Mouse (Mus musculus) intestine, embryonic 14.5 days (tissue): ENCODE data around the gene Gm49333. TPM values are rescaled to one million over a fixed set of nuclear protein-coding genes. Genes with fewer than 3 reads are reported as not detected.

Source experiments
- ATAC-seq: fragments of 200-750 bp; cut with Nextera tagmentation; replicated peaks from 2 replicates; pipeline ENCODE4 v1.8.0; 2017; ENCODE audit warnings: low read depth, moderate number of reproducible peaks, moderate TSS enrichment, moderate library complexity; ENCODE audit not compliant: low FRiP score, low TSS enrichment
- DNase-seq: peaks from one replicate; pipeline ENCODE4 v3.0.0-alpha.2; 2018; ENCODE audit warnings: low spot score
- H3K27ac ChIP-seq: fragments of 300-500 bp; sonication (generic); 2 replicates; pipeline ENCODE4 v1.5.1; 2014; ENCODE audit warnings: low read depth, mild to moderate bottlenecking, control low read depth
- H3K27me3 ChIP-seq: fragments of 300-500 bp; sonication (generic); replicated peaks from 2 replicates; pipeline ENCODE4 v1.6.1; 2014; ENCODE audit warnings: low read length, control low read depth; ENCODE audit not compliant: control insufficient read depth, insufficient read depth
- H3K36me3 ChIP-seq: fragments of 300-500 bp; sonication (generic); 2 replicates; pipeline ENCODE4 v1.6.1; 2014; ENCODE audit warnings: low read length, control low read depth; ENCODE audit not compliant: control insufficient read depth, insufficient read depth
- H3K4me1 ChIP-seq: fragments of 300-500 bp; sonication (generic); replicated peaks from 2 replicates; pipeline ENCODE4 v1.6.1; 2014; ENCODE audit warnings: low read length, control low read depth, mixed read lengths; ENCODE audit not compliant: control insufficient read depth, insufficient read depth
- H3K4me2 ChIP-seq: fragments of 300-500 bp; sonication (generic); 2 replicates; pipeline ENCODE4 v1.6.1; 2014; ENCODE audit warnings: low read length
- H3K4me3 ChIP-seq: fragments of 300-500 bp; sonication (generic); 2 replicates; pipeline ENCODE4 v1.5.1; 2014; ENCODE audit warnings: low read depth, low read length, control low read depth, mixed read lengths
- H3K9ac ChIP-seq: fragments of 300-500 bp; sonication (generic); 2 replicates; pipeline ENCODE4 v1.6.1; 2014; ENCODE audit warnings: mild to moderate bottlenecking, low read length
- H3K9me3 ChIP-seq: fragments of 300-500 bp; sonication (generic); 2 replicates; pipeline ENCODE4 v1.6.1; 2016; ENCODE audit warnings: low read length, control low read depth; ENCODE audit not compliant: control insufficient read depth
- WGBS: fragments of 180-500 bp; shearing (Covaris S2); extraction: QIAGEN DNeasy Blood & Tissue Kit; methylation state at CpG from one replicate; pipeline ENCODE4 v1.1.7; 2014; 5-methylcytosine and 5-hydroxymethylcytosine counted together
- microRNA counts: library from miRNA; unstranded; fragments of <30 nt; microRNA quantifications from one replicate; lab custom pipeline; 2016
- microRNA-seq: library from miRNA; unstranded; fragments of <30 nt; microRNA quantifications from one replicate; pipeline ENCODE4, GENCODE M21; 2016
- polyA plus RNA-seq: library from polyadenylated mRNA; unstranded; fragments of >200 nt; fragmentation: Nextera tagmentation; extraction: Ambion mirVana; gene quantifications from 2 replicates; pipeline ENCODE4 v1.2.1, GENCODE M21; 2014

Gene Gm49333
- polyA plus RNA-seq, 1 experiment from 2014 or later: not detected

DNA sequence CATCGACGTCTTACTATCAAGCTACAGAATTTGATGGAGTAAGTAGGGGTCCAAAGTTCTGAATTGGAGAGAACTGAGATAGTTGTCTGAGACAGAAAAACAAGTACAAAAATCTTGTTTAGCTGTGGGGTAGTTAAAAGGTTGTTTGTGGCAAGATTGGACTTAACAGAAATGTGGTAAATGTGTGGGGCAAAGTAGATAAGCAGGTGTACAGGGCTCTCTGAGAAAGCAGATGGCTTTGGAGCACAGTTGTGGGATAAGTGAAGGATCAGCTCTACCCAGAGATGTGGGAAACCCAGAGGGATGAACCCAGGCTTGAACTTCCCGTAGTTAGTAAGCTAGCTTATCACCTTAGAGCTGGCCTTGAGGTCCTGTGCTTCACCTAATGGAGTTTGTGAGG is 79.4 kb downstream of the Gm49333 start:
- Histone ChIP-seq H3K4me3 (no peak overlapping the region), H3K9me3 (no peaks in the 10 kb centered on the region), H3K4me2 (no peak overlapping the region), H3K9ac (no peak overlapping the region), H3K27me3 (no peaks in the 10 kb centered on the region), H3K4me1 (peaks cover 14% of the 10 kb centered on the region), H3K36me3 (peaks cover 62% of the 10 kb centered on the region), H3K27ac (no peak overlapping the region)
- 87% methylated on average over 3 of the region's 3 CpGs for WGBS
- ATAC-seq: no peak
- no peak for DNase-seq

DNA sequence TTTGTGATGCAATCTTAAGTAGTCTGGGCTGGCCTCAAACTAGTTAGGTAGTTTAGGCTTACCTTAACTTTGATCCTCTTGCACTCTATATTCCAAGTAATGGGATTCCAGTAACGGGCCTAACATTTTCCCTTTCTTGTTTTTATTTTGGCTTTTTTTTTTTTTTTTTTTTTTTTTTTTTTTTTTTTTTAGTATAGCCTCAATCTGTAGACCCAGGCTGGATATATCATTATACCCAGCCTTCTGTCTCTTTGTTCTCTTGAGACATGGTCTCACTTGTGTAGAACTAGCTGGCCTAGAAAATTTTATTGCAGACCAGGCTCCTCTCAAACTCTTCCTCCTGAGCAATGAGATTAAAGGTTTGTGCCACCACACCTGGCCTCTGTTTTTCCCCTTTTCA is 80.2 kb downstream of the Gm49333 start:
- ATAC-seq: no peak
- peaks cover 15% of the 10 kb centered on the region for H3K4me1 ChIP-seq
- H3K9ac ChIP-seq: no peak overlapping the region
- DNase-seq: no peak
- H3K27me3 ChIP-seq: no peaks in the 10 kb centered on the region
- H3K27ac ChIP-seq: no peak overlapping the region
- no peak overlapping the region for H3K4me2 ChIP-seq
- WGBS: 59% methylated on average over 1 of the region's 1 CpGs
- peaks cover 54% of the 10 kb centered on the region for H3K36me3 ChIP-seq
- H3K4me3 ChIP-seq: no peak overlapping the region
- no peaks in the 10 kb centered on the region for H3K9me3 ChIP-seq

DNA sequence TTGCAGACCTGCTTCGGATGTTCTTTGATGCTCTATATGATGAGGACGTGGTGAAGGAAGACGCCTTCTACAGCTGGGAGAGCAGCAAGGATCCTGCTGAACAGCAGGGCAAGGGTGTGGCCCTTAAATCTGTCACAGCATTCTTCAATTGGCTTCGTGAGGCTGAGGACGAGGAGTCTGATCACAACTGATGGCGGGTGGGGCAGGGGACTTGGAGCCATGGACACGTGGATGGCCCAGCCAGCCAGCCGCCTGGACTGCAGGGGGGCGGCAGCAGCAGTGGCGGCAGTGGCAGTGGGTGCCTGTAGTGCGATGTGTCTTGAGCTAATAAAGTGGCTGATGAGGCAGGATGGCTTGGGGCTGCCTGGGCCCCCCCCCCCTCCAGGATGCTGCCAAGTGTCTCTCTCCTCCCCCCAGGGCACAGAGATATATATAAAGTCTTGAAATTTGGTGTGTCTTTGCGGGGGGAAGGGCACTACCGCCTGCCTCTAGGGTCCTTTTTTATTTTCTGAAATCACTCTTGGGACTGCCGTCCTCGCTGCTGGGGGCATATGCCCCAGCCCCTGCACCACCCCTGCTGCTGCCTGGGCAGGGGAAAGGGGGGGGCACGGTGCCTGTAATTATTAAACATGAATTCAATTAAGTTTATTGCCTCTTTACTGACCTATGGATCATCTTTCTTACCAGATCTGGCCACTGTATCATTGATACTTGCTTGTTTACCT is 81.0 kb downstream of the Gm49333 start:
- Histone ChIP-seq H3K4me1 (peaks cover 15% of the 10 kb centered on the region), H3K9ac (no peak overlapping the region), H3K4me2 (peak overlapping the region; percentile 75; the same call in 1 of the 2 replicates), H3K9me3 (no peaks in the 10 kb centered on the region), H3K27ac (0 out of 2 replicates have a peak overlapping the region, but pooled peaks have one; percentile 89), H3K4me3 (no peak overlapping the region), H3K36me3 (peaks cover 46% of the 10 kb centered on the region), H3K27me3 (no peaks in the 10 kb centered on the region)
- no peak for ATAC-seq
- WGBS: 50% methylated on average over 16 of the region's 16 CpGs
- no peak for DNase-seq

DNA sequence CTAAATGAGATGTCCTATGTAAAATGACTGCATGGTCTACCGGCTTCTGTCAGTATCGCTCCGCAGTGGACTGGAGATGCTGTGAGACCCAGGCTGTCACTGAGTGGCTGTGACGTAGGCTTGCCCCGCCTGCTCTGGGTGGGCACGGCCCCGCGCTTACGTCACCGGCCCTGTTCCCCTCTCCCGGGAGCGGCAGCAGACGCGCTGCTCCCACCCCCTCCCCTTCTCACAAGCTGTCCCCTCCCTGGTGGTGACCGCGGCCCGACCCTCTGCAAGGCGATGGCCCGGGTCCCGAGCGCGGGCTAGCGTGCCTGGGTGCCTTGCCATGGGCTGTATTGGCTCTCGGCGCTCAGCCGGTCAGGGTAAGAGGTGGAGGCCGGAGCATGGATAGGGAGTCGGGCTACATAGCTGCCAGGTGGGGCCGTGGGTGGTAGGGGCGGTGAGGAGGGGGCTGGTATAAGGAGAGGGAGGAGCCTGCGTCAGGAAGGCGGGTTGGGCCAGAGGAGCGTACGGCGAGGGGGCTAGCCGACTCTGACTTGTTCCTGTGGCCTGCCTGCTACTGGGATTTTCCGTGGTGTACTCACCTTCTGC is 81.8 kb downstream of the Gm49333 start, which contains the start of gene Fam131a:
Fam131a (plus strand) TSS at position 131 of the 591 bp plus-strand sequence.
- no peaks in the 10 kb centered on the region for H3K27me3 ChIP-seq
- peak within 1 kb of the TSS; percentile 70 for H3K4me3 ChIP-seq
- under 1% methylated on average over 36 of the region's 37 CpGs for WGBS
- DNase-seq (peak; percentile 96), ATAC-seq (peak; percentile 94)
- peaks cover 15% of the 10 kb centered on the region for H3K4me1 ChIP-seq
- H3K9ac ChIP-seq: peak within 1 kb of the TSS; percentile 62
- H3K27ac ChIP-seq: peak within 1 kb of the TSS; percentile 89
- H3K4me2 ChIP-seq: peak within 1 kb of the TSS; percentile 75
- H3K9me3 ChIP-seq: no peaks in the 10 kb centered on the region
- peaks cover 38% of the 10 kb centered on the region for H3K36me3 ChIP-seq

DNA sequence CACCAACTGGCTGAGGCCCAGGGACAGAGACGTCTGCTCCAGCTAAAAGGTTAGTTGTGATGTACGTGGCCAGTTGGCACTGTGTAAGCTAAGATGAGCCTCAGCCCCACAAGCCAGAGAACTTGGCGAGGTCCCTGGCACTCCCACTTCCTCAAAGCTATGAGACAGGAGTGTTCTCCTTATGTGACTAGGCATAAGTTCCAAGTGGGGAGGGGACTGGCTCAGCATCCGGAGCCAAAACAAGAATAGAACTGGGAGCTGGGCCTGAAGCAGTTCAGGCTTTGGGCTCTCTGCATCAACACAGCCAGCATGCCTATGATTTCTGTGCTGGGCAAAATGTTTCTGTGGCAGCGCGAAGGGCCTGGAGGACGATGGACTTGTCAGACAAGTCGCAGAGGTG is 83.4 kb downstream of the Gm49333 start:
- ATAC-seq (no peak), DNase-seq (no peak)
- Histone ChIP-seq H3K4me2 (no peak overlapping the region), H3K27ac (no peak overlapping the region), H3K36me3 (peaks cover 29% of the 10 kb centered on the region), H3K4me3 (no peak overlapping the region), H3K4me1 (peaks cover 15% of the 10 kb centered on the region), H3K9ac (no peak overlapping the region), H3K9me3 (no peaks in the 10 kb centered on the region), H3K27me3 (no peaks in the 10 kb centered on the region)
- WGBS: 84% methylated on average over 8 of the region's 8 CpGs

MicroRNA genes within 50 kb of the gene (microRNA counts, 519-probe panel; counts per million panel counts)
- 2,782 counts per million, percentile 30 among the panel's probes with 10 or more counts for microRNA mmu-miR-1224 (lab: Ali Mortazavi, UCI)

Small RNA genes lying within 50 kb of the gene (microRNA-seq; reads per million reads assigned to microRNA genes)
- gene Mir1224: 8.7 reads per million, percentile 38 among the genes with 10 or more reads in this experiment

Other genes with a start within 250 kb of the Gm49333 start
- 59.0 and 62.8 TPM in 2 replicates for gene Abcc5, start 185.2 kb upstream of the Gm49333 start, polyA plus RNA-seq
- 98.9 and 99.8 TPM in 2 replicates for gene Eif2b5, start 112.8 kb upstream of the Gm49333 start, polyA plus RNA-seq
- gene Dvl3, start 94.6 kb upstream of the Gm49333 start, polyA plus RNA-seq: 24.6 and 26.1 TPM in 2 replicates
- gene Ap2m1, start 76.1 kb upstream of the Gm49333 start, polyA plus RNA-seq: 630 and 682 TPM in 2 replicates
- gene Abcf3, start 63.0 kb upstream of the Gm49333 start, polyA plus RNA-seq: 47.9 and 55.5 TPM in 2 replicates
- gene Vwa5b2, start 22.1 kb upstream of the Gm49333 start, polyA plus RNA-seq: 5.3 and 6.2 TPM in 2 replicates
- gene Eef1akmt4, start within 50 bp of the Gm49333 start, polyA plus RNA-seq: 42.3 and 43.7 TPM in 2 replicates
- 51.3 and 53.6 TPM in 2 replicates for gene Alg3, start 125 bp downstream of the Gm49333 start, polyA plus RNA-seq
- 1.6 and 1.7 TPM in 2 replicates for gene Camk2n2, start 9.7 kb downstream of the Gm49333 start, polyA plus RNA-seq
- gene Ece2, start 18.2 kb downstream of the Gm49333 start, polyA plus RNA-seq: 1.0 and 1.2 TPM in 2 replicates
- 291 and 321 TPM in 2 replicates for gene Psmd2, start 40.0 kb downstream of the Gm49333 start, polyA plus RNA-seq
- gene Eif4g1, start 56.7 kb downstream of the Gm49333 start, polyA plus RNA-seq: 157 and 171 TPM in 2 replicates
- gene Fam131a, start 81.6 kb downstream of the Gm49333 start, polyA plus RNA-seq: 8.7 and 9.1 TPM in 2 replicates
- gene Polr2h, start 106.1 kb downstream of the Gm49333 start, polyA plus RNA-seq: 125 and 133 TPM in 2 replicates
- gene Clcn2, start 106.1 kb downstream of the Gm49333 start, polyA plus RNA-seq: 15.1 and 15.9 TPM in 2 replicates
- gene Chrd, start 121.5 kb downstream of the Gm49333 start, polyA plus RNA-seq: 3.7 and 4.2 TPM in 2 replicates
- gene Thpo, start 122.9 kb downstream of the Gm49333 start, polyA plus RNA-seq: 1.2 and 1.6 TPM in 2 replicates